Mouse (Mus musculus) lung, postnatal 36 days (tissue): Measurements from ENCODE around the gene Arap1.

ENCODE experiments used
- DNase-seq: peaks from one replicate; pipeline ENCODE4 v3.0.0; 2022; ENCODE audit warnings: mixed read lengths

Gene Arap1

GRCm38 (mm10) chr7:101367901-101368852 lies 20.3 kb downstream of the Arap1 start:
- no peak for DNase-seq

DNA sequence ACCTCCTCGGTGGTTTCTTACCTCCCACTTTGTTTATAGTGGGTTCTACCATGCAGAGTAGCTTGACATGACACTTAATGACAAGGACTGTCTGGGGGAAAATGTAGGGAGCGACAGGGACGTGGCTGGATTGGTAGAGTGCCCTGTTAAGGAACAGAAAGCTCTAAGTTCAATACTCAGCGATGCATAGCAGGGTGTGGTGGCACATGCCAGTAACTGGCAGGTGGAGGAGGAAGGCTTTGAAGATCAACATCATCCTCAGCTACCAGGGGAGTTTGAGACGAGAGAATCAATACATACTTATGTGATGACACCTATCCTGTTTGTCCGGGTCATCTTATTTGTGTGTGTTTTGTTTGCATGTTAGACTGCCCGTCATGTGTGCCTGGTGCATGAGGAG lies 21.8 kb downstream of the Arap1 start:
- no peak for DNase-seq

DNA sequence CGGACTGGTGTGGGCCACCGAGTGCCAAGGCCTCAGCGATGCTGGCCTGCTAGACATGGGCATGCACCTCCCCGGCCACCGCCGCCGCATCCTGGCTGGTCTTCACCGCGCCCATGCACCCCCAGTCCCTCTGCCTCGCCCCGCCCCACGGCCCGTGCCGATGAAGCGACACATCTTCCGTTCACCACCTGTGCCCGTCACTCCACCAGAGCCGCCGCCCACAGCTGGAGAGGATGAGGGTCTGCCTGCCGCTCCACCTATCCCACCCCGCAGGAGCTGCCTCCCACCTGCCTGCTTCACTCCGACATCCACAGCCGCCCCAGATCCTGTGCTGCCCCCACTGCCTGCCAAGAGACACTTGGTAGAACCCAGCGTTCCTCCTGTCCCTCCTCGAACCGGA lies 25.2 kb downstream of the Arap1 start:
- DNase-seq: no peak

DNA sequence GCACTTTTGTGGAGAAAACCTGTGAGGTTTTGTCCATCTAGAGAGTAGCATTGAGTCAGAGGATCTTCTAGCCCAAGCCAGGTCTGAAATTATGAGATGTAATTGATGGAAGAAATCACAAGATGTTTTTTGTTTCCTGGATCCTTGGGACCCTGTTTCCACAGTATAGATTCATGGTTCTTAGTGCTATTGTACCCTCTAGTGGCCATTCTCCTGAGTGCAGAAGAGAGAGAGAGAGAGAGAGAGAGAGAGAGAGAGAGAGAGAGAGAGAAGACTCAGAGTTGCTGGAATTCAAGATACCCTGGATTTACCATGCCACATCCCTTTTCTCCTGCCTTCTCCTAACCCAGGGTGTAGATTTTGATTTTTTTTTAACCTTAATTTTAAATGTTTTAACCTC lies 26.3 kb downstream of the Arap1 start:
- DNase-seq: peak; percentile 84

DNA sequence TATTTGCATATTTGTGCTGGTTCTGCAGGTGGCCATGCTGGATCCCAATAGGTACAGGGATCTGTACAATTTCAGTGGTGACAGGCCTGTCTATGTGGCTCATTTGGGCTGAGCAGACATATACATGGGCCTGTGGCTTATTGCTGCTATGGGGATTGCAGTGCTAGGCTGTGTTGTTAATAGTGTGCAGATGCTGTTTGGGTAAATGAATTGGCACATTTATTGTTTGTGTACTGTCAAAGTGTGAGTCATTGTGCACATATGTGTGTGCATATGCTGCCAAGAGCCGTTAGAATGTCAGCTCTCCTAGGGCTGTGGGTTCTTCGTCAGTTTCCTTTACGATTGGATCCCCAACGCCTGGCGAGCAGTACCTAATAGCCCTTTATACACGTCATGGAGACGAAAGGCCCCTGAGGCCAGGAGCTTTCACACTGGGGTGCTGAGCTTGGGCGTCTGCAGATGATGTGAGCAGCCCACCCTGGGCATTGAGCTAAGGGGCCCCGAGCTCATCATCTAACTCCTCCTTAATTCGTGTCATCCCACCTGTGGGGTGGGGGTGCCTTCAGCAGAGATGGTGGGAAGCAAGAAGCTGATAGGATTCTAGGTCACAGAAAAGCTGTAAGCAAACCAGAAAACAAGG lies 29.0 kb downstream of the Arap1 start:
- DNase-seq: no peak

DNA sequence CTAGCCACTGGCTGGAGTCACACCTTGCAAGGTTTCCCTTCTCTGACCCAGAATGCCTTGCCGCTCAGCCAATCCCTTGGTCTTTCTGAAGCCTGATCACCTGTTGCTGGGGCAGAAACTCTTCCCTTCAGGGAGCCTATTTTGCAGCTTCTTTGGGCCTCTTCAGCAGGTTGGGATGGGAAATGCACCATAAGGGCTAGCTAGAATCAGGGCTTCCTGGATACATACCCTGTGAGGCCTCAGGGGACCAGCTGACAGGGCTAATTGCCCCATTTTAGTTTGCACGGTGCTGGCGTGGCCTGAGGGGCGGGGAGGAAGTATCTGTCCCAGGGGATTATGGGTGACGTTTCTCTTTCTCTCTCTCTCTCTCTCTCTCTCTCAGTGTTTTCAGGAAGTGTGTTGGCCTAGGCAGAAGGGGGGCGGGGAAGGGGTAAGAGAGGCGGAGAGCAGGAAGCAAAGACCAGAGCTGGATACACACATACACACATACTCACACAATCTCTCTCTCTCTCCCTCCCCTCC lies 29.9 kb downstream of the Arap1 start:
- peak; percentile 92 for DNase-seq

DNA sequence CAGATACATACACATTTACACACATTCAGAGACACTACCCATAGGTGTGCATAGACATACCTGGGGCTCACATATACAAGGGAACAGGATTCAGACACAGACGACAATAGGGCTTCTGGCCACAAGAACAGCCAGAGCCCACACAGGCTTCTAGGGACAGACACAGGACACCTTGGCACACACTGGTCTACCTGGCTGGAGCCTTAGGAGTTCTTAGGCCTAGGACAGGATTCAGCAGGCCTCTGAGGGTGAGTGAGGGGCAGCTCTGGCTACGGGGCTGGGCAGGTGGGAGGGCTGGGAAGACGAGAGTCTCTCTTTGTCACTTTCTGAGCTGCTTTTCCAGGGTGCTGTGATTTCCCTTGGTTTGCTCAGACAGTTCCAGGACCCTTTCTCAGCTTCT lies 30.4 kb downstream of the Arap1 start:
- no peak for DNase-seq

GRCm38 (mm10) chr7:101378796-101379465 lies 31.1 kb downstream of the Arap1 start:
- DNase-seq: no peak

- DNase-seq: peak; percentile 43
Observed at GRCm38 (mm10) chr7:101379732-101380131, 31.9 kb downstream of the Arap1 start.

DNA sequence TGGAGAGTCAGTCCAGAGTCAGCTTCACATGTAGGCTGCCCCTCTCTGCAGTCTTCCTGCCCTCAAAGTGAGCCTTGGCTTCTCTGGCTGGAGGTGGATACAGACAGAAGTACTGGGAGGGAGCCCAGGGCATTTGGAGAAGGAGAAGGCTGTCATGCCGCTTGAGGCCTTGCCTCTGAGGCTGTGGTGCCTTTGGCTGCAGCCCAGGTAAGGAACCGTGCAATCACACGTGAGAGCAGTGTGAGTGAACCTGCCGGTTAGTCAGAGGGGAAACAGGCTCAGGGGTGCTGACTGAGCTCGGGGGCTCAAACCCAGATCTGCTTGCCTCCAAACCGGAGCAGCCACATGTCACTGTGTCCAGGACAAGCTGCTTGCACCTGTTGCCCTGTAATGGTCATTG lies 33.6 kb downstream of the Arap1 start:
- DNase-seq: peak; percentile 53

DNA sequence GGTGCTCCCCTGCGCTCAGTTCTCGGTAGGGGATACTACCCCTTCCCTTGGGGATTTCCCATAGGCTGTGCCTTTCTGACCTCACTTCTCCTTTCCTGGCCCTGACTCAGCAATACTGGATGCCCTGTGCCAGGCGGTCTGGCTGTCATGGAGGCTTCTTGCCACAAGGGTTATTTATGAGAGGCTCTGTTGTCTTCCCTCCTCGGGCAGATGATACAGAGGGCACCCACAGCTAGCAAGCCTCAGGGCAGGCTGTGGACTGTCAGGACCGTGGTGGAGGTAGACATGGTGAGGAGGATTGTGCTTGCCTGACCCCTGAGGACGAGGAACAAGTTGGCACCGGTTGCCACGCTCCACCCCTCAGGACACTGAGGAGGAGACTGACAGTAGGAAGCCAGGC lies 34.5 kb downstream of the Arap1 start:
- DNase-seq: peak; percentile 67

DNA sequence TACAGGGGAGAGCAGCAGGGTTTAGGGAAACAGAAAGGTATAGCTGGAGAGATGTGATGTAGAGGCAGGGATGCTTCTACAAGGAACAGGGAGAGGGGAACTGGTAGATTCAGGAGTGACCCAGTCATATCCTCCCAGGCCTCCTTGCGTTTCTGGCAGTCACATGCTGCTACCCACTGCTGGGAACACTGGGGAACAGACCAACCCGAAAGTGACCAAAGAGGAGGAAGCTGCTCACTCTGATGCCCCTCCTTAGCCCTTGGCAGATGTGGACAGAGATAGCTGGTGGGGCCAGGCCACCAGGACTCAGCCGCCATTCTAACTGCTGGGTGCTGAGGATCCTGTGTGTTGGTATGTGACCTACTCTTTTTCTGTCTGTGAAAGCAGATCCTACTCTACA lies 35.9 kb downstream of the Arap1 start:
- DNase-seq: peak; percentile 47

DNA sequence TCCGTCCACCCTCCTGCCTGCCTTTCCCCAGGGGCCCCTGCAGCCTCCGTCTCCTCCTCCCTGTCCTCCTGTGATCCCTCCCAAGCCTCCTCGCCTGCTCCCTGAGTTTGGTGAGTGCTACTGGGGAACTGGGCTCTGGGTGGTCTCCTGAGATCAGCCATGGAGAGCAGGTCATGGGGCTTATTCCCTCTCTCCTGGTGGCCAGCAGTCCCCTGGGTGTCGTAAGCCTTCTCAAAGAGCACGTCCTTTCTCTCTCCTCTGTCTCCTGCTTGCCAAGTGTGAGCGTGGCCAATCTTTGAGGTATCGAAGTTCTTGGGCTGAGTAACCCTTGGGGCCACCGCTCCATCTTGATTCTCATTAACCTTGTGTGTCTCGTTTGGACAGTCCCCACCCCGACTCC lies 37.1 kb downstream of the Arap1 start:
- no peak for DNase-seq

DNA sequence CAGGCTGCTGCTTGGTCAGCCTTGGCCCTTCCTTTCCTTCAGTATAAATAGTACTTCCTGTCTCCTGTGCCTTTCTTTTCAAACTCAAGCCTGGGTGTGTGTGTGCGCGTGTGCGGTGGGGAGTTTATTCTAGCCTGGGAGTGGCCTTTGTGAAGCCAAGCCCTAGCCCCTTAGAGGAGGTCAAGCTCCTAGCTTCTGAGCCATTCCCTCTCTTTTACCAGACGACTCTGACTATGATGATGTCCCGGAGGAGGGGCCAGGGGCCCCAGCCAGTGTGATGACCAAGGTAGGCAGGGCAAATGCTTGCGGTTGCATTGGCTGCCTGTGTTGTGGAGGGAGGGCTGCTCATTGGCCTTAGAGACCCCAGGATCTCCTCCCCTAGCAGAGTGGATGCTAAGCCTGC lies 37.5 kb downstream of the Arap1 start:
- DNase-seq: peak; percentile 72

DNA sequence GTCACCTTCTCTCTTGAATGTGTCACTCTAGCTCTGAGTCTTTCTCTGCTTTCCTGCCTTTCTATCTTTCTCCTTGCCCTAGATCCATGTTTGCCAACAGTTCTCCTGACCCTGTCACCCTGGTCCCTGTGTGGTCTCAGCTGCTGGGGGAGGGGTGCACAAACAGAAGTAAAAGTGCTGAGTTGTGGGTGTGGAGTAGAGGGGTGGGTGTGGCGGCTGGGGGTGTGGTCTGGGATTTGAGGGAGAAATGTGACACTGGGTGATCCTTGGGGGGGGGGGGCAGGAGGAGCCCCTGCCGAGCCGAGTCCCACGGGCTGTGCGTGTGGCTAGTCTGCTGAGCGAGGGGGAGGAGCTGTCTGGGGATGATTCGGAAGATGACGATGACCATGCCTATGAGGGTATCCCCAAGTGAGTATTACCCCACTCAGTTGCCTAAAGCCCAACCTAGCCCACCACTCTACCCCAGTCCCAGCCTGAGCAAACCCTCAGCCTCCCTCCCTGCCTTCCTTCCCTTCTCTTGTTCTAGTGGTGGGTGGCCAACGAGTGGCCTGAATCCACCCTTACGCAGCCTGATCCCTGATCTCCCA lies 38.1 kb downstream of the Arap1 start:
- no peak for DNase-seq

- DNase-seq: no peak
Observed at GRCm38 (mm10) chr7:101389256-101389655, 41.4 kb downstream of the Arap1 start.

GRCm38 (mm10) chr7:101391909-101392479 lies 44.1 kb downstream of the Arap1 start:
- no peak for DNase-seq

DNA sequence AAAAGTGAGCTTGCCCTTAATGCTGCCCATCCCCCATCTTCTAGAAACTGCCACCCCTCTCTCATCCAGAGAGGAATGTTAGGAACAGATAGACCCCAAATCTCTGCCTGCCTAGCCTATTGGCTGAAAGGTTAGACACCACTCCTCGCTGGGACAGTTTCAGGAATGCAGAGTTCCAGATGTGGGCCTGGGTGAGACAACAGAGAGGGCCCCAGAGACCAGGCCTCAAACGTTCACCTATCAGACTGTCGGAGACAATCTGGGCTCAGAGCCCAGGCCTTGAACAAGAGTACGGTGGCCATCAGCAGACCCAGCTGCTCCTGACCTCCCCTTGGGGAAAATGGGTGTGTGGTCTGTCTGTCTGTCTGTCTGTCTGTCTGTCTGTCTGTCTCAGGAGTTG lies 45.1 kb downstream of the Arap1 start:
- DNase-seq: no peak

DNA sequence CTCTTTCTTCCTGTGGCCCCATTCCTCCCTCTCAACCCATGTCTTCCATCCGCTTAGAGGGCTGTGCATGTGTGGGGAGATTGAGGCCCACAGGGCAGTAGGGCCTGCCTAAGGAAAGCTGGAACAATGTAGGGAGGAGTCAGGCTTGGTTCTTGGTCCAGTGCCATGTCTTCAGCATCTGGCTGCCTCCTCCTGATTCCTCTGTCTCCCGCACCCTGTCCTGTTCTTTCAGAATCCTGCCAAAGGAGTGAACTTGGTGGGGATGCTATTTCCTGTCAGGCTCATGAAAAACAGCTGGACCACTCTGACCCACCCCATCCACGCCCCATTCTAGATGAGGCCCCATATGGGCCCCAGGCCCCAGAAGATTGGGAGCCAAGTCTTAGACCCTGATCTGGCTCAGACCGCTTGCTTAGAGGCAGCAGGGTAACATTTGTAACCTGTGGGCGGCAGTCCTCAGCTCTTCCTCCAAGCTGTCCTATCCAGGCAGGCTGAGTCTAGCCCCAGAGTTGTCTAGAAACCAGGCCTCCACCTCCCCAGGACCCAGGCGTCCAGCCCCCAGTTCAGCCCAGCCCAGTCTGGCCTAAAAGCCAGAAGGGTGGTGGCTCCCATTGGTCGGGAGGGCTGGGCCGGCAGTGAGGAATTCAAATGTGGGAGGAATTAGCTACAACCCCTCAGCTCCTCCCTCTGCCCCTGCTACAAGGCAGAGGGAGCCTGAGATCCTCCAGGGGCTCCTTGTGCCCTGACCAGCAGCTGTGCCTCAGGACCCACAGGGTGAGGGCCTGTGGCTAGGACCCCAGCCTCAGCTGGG lies 46.0 kb downstream of the Arap1 start:
- peak; percentile 72 for DNase-seq

GRCm38 (mm10) chr7:101394569-101394968 lies 46.7 kb downstream of the Arap1 start:
- no peak for DNase-seq

GRCm38 (mm10) chr7:101395471-101395870 lies 47.6 kb downstream of the Arap1 start:
- DNase-seq: no peak

GRCm38 (mm10) chr7:101397175-101397574 lies 49.3 kb downstream of the Arap1 start:
- no peak for DNase-seq
